Mouse (Mus musculus) layer of hippocampus, adult 9-10 months (tissue): ENCODE results near the gene Serpinb6e.

Experiments
- DNase-seq: peaks from one replicate; pipeline ENCODE4 v3.0.0; 2022; ENCODE audit warnings: low spot score

Serpinb6e gene

DNA sequence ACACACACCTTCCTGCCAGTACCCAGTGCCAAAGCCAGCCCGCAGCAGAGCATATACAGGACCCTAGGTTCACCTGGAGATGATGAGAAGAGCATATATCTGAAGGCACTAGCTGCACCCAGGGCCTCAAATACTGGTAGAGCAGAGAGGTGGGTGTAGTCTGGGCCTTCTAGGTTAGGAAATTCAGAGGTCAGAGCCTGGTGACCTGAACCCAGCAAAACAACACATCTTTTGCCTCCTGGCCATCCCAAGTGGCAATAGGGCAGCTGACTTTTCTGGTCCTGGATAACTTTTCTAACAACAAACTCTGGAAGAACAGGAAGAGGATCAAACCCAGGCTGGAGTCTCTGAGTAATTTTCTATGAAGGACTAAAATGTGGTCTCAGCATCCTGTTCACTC is at the start of gene Serpinb6e:
TSS of gene Serpinb6e (minus strand) at position 101 of the 400 bp plus-strand sequence.
- DNase-seq = no peak

DNA sequence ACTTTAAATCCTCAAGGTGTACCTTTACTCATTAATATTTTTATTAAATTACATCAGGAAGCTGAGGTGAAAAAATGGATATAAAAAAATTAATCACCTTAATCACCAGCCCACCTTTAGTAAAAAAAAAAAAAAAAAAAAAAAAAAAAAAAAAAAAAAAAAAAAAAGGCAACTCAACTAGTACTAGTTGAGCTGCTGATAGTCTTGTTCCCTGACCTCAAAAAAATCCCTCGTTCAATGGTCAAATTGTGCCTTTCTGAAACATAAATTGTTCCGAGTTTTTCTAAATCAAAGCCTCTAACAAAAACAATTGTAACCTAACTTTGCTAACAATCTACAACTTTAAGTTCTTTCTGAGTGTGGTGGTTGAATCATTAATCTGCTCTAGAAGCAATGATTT is 12.5 kb downstream of the Serpinb6e start:
- DNase-seq = no peak

DNA sequence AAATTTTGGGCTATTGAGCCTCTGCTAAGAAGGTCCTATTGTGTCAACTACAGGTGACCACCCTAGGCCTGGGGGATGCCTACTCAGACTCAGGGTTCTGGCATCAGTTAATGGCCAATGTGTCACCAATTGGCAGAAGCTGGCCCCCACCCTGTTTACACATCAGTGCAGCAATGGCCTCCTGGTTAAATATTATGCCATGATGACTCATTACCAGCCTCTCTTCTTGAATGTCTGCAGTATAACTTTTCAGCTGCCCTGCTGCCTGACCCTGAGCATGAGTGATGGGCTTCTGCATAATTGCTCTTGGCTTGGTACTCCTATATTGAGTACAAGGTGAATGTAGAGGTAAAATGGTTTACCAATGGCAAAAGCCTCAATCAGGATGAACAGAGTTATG is 19.8 kb downstream of the Serpinb6e start:
- no peak for DNase-seq

DNA sequence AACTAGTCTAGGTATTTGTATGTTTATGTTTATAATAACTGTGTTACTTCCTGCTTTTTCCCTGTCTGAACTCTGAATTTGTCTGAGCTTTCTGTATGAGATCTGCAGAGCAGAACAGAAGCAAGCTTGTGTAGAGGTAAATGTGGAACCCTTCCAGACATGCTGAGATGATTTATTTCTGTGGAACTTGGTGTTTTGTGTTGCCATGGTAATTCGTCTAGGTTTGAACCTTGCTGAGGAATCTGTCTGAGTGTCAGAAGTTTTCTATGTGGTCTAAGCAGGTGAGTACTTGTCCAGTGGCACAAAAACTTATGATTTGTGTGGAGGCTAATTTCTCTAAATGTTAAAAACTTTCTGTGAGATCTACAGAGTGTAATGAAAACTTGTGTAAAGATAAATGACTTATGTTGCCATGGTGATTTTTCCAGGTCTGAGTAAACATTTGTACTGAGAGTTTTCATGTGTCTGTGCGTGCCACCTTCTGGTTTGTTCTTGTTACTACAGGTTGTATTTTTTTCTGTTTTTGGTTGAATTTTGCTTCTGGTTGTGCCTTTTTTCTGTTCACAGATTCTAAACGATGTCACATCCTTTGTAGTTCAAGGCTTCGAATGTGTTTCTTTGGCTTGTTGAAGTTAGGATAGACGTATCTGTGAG is 21.6 kb downstream of the Serpinb6e start:
- DNase-seq = peak; percentile 5
